Mouse (Mus musculus) heart, embryonic 10.5 days (tissue): ENCODE data around the gene Eif2b3. TPM values are rescaled to one million over a fixed set of nuclear protein-coding genes. Genes with fewer than 3 reads are reported as not detected.

Experiments
- DNase-seq: peaks from one replicate; pipeline ENCODE4 v3.0.0-alpha.2; 2017; ENCODE audit warnings: low spot score
- H3K27ac ChIP-seq: fragments of 300-500 bp; sonication (generic); 2 replicates; pipeline ENCODE4 v1.5.1; 2016; ENCODE audit warnings: mild to moderate bottlenecking
- H3K27me3 ChIP-seq: fragments of 300-500 bp; sonication (generic); 2 replicates; pipeline ENCODE4 v1.6.1; 2016; ENCODE audit warnings: mild to moderate bottlenecking; ENCODE audit not compliant: poor library complexity, insufficient read depth, severe bottlenecking
- H3K36me3 ChIP-seq: fragments of 300-500 bp; sonication (generic); 2 replicates; pipeline ENCODE4 v1.6.1; 2016; ENCODE audit warnings: mild to moderate bottlenecking, moderate library complexity
- H3K4me1 ChIP-seq: fragments of 300-500 bp; sonication (generic); 2 replicates; pipeline ENCODE4 v1.6.1; 2016; ENCODE audit warnings: mild to moderate bottlenecking
- H3K4me3 ChIP-seq: fragments of 300-500 bp; sonication (generic); 2 replicates; pipeline ENCODE4 v1.5.1; 2016; ENCODE audit warnings: mild to moderate bottlenecking, moderate library complexity
- H3K9me3 ChIP-seq: fragments of 300-500 bp; sonication (generic); 2 replicates; pipeline ENCODE4 v1.6.1; 2016; ENCODE audit warnings: mild to moderate bottlenecking, moderate library complexity
- WGBS: fragments of 180-500 bp; shearing (Covaris S2); methylation state at CpG from one replicate; pipeline ENCODE4 v1.1.7; 2016; 5-methylcytosine and 5-hydroxymethylcytosine counted together
- polyA plus RNA-seq: library from polyadenylated mRNA; unstranded; fragments of >200 nt; fragmentation: Nextera tagmentation; extraction: Ambion mirVana; gene quantifications from 2 replicates; pipeline ENCODE4 v1.2.1, GENCODE M21; 2016

The Eif2b3 gene
- polyA plus RNA-seq, 1 experiment from 2014 or later, result 54.8 TPM

GRCm38 (mm10) chr4:117132794-117133143 is 113.6 kb downstream of the Eif2b3 start:
- Histone ChIP-seq H3K9me3 (no peaks in the 10 kb centered on the region), H3K4me1 (peaks cover 30% of the 10 kb centered on the region), H3K4me3 (peak overlapping the region; percentile 82), H3K27ac (no peak overlapping the region), H3K27me3 (peaks cover 41% of the 10 kb centered on the region), H3K36me3 (peaks cover 13% of the 10 kb centered on the region; the same call in 1 of the 2 replicates)
- WGBS, result 11% methylated on average over 11 of the region's 11 CpGs
- DNase-seq, result no peak

GRCm38 (mm10) chr4:117133366-117133796 is 114.2 kb downstream of the Eif2b3 start:
- peak overlapping the region; percentile 82 for H3K4me3 ChIP-seq
- peaks cover 7% of the 10 kb centered on the region; the same call in 1 of the 2 replicates for H3K36me3 ChIP-seq
- no peaks in the 10 kb centered on the region for H3K9me3 ChIP-seq
- no peak for DNase-seq
- WGBS, result under 1% methylated on average over 42 of the region's 42 CpGs
- peak overlapping the region; percentile 85 for H3K27ac ChIP-seq
- H3K27me3 ChIP-seq, result peaks cover 41% of the 10 kb centered on the region
- H3K4me1 ChIP-seq, result peaks cover 30% of the 10 kb centered on the region

- H3K4me1 ChIP-seq, result peaks cover 33% of the 10 kb centered on the region
- peak within 1 kb of the TSS; percentile 82 for H3K4me3 ChIP-seq
These were observed 114.8 kb downstream of the Eif2b3 start, which contains the start of gene Plk3 for GRCm38 (mm10) chr4:117133817-117134600. Plk3 (minus strand) TSS chr4:117133963.

GRCm38 (mm10) chr4:117134601-117134995 is 115.4 kb downstream of the Eif2b3 start:
- Histone ChIP-seq H3K27me3 (peaks cover 41% of the 10 kb centered on the region), H3K4me3 (peak overlapping the region; percentile 82), H3K4me1 (peaks cover 33% of the 10 kb centered on the region), H3K27ac (peak overlapping the region; percentile 85; the same call in 1 of the 2 replicates), H3K9me3 (no peaks in the 10 kb centered on the region), H3K36me3 (0 out of 2 replicates have a peak, but pooled peaks cover 6% of the 10 kb centered on the region)
- 33% methylated on average over 2 of the region's 2 CpGs for WGBS
- no peak for DNase-seq

More at GRCm38 (mm10) chr4:117133817-117134600, 114.8 kb downstream of the Eif2b3 start, which contains the start of gene Plk3:
- Histone ChIP-seq H3K27ac (peak within 1 kb of the TSS; percentile 85), H3K36me3 (0 out of 2 replicates have a peak, but pooled peaks cover 6% of the 10 kb centered on the region), H3K27me3 (peaks cover 41% of the 10 kb centered on the region), H3K9me3 (no peaks in the 10 kb centered on the region)
- peak; percentile 98 for DNase-seq
- WGBS, result 2% methylated on average over 48 of the region's 48 CpGs

GRCm38 (mm10) chr4:117136034-117136433 is 116.8 kb downstream of the Eif2b3 start:
- H3K27ac ChIP-seq, result no peak overlapping the region
- H3K9me3 ChIP-seq, result no peaks in the 10 kb centered on the region
- H3K4me3 ChIP-seq, result no peak overlapping the region
- H3K27me3 ChIP-seq, result peaks cover 27% of the 10 kb centered on the region
- no peak for DNase-seq
- 0 out of 2 replicates have a peak, but pooled peaks cover 4% of the 10 kb centered on the region for H3K36me3 ChIP-seq
- 29% methylated on average over 8 of the region's 8 CpGs for WGBS
- H3K4me1 ChIP-seq, result peaks cover 31% of the 10 kb centered on the region

Other genes starting within 250 kb of the Eif2b3 start
- 24.5 and 29.4 TPM in 2 replicates for gene Toe1, start 211.8 kb upstream of the Eif2b3 start, polyA plus RNA-seq
- 13.9 and 19.4 TPM in 2 replicates for gene Mutyh, start 211.7 kb upstream of the Eif2b3 start, polyA plus RNA-seq
- 0.73 and 1.3 TPM in 2 replicates for gene Hpdl, start 197.7 kb upstream of the Eif2b3 start, polyA plus RNA-seq
- 0.57 and 1.1 TPM in 2 replicates for gene Zswim5, start 142.0 kb upstream of the Eif2b3 start, polyA plus RNA-seq
- 128 and 133 TPM in 2 replicates for gene Urod, start 25.0 kb upstream of the Eif2b3 start, polyA plus RNA-seq
- gene Hectd3, start 24.1 kb upstream of the Eif2b3 start, polyA plus RNA-seq, result 6.6 and 8.3 TPM in 2 replicates
- gene Ptch2, start 76.7 kb downstream of the Eif2b3 start, polyA plus RNA-seq, result 2.9 and 3.5 TPM in 2 replicates
- gene Btbd19, start 106.3 kb downstream of the Eif2b3 start, polyA plus RNA-seq, result 2.5 and 4.9 TPM in 2 replicates
- not detected in 2 replicates for gene Tctex1d4, start 107.4 kb downstream of the Eif2b3 start, polyA plus RNA-seq
- gene Plk3, start 114.6 kb downstream of the Eif2b3 start, polyA plus RNA-seq, result 1.5 and 2.4 TPM in 2 replicates
- gene Rps8, start 136.8 kb downstream of the Eif2b3 start, polyA plus RNA-seq, result 638 and 783 TPM in 2 replicates
- 55.1 and 68.7 TPM in 2 replicates for gene Kif2c, start 163.2 kb downstream of the Eif2b3 start, polyA plus RNA-seq
- 11.0 and 14.4 TPM in 2 replicates for gene Tmem53, start 232.5 kb downstream of the Eif2b3 start, polyA plus RNA-seq
- gene Armh1, start 232.7 kb downstream of the Eif2b3 start, polyA plus RNA-seq, result 0.20 and 0.46 TPM in 2 replicates